ENCODE assay signal across 34 mouse cellular contexts in the genomic region with DNA sequence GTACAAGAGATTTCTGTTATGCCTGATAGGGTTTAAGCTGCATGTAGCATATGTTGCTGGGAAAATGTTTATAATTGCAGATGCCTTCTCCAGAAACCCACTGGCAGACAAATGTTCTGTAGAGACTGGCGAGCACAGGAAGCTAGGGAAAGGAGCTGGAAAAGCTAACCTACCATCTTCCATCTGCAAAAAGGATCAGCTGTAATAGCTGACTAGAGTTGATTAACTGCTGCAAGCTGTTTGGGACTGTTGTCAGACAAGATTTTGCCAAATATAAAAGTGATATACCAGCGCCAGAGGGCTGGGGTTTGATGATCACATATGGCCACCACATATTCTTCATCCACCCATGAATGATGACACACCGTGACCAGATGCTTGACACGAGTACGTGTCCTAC. TPM values are rescaled to one million over a fixed set of nuclear protein-coding genes. Genes with fewer than 3 reads are reported as not detected.
DNase-seq lines count a peak whose midpoint lies in the region; ATAC-seq lines count a peak whose summit lies in the region.
"Had no signal": no experiment of that assay in that cellular context is flagged by ENCODE, and none has a peak within 500 bp of the region (broad histone marks: within the 10 kb centered on the region; RNA-seq: fewer than 3 reads in every experiment).

No protein-coding gene starts in this region.

- H3K36me3 ChIP-seq in forebrain, embryonic 13.5 days (ENCODE audit: poor library complexity, severe bottlenecking) = no peaks in the 10 kb centered on the region
- no peaks in the 10 kb centered on the region for H3K36me3 ChIP-seq in forebrain, embryonic 11.5 days (ENCODE audit: control insufficient read depth, insufficient read depth, low read length)
- H3K36me3 ChIP-seq in neural tube, embryonic 13.5 days = no peaks in the 10 kb centered on the region
- H3K36me3 ChIP-seq: G1E; heart, embryonic 13.5 days; intestine, embryonic 15.5 days; limb, embryonic 13.5 days; liver, embryonic 13.5 days; midbrain, embryonic 13.5 days had no signal

- peak; percentile 68; the same call in 1 of the 2 replicates for ATAC-seq in forebrain, embryonic 13.5 days
- ATAC-seq in forebrain, embryonic 11.5 days (replicated peaks; ENCODE audit: low FRiP score) = no peak
- peak; percentile 32; the same call in 1 of the 2 replicates for ATAC-seq in neural tube, embryonic 13.5 days (ENCODE audit: low read depth)
- ATAC-seq: intestine, embryonic 15.5 days; midbrain, embryonic 13.5 days; Patski had no signal

- H3K9ac ChIP-seq in forebrain, embryonic 13.5 days = no peak overlapping the region
- no peak overlapping the region for H3K9ac ChIP-seq in forebrain, embryonic 11.5 days (ENCODE audit: low read length)
- H3K9ac ChIP-seq in neural tube, embryonic 13.5 days = no peak overlapping the region
- H3K9ac ChIP-seq: heart, embryonic 13.5 days; hindbrain, embryonic 14.5 days; intestine, embryonic 15.5 days; limb, embryonic 13.5 days; liver, embryonic 13.5 days; midbrain, embryonic 13.5 days had no signal

- H3K4me3 ChIP-seq in forebrain, embryonic 13.5 days = no peak overlapping the region
- no peak overlapping the region for H3K4me3 ChIP-seq in forebrain, embryonic 11.5 days (ENCODE audit: low read depth, low read length)
- no peak overlapping the region for H3K4me3 ChIP-seq in neural tube, embryonic 13.5 days
- H3K4me3 ChIP-seq: heart, adult 2 months; heart, embryonic 13.5 days; intestine, embryonic 15.5 days; layer of hippocampus, adult 2 months; limb, embryonic 13.5 days; liver, embryonic 13.5 days; midbrain, embryonic 13.5 days had no signal

- H3K27me3 ChIP-seq in forebrain, embryonic 13.5 days = no peaks in the 10 kb centered on the region
- H3K27me3 ChIP-seq in forebrain, embryonic 11.5 days (ENCODE audit: control insufficient read depth, insufficient read depth, low read length) = no peaks in the 10 kb centered on the region
- H3K27me3 ChIP-seq in neural tube, embryonic 13.5 days = no peaks in the 10 kb centered on the region
- H3K27me3 ChIP-seq: CH12.LX; heart, embryonic 13.5 days; intestine, embryonic 15.5 days; limb, embryonic 13.5 days; liver, embryonic 13.5 days; midbrain, embryonic 13.5 days had no signal

- DNase-seq in forebrain, embryonic 11.5 days (ENCODE audit: low spot score) = no peak
- peak; percentile 4 to 11 for DNase-seq in layer of hippocampus, adult 18-20 months (ENCODE audit: low spot score in 2 of 2)
- DNase-seq in layer of hippocampus, adult 9-10 months (ENCODE audit: low spot score) = no peak
- DNase-seq in neural tube, embryonic 10.5 days (ENCODE audit: extremely low spot score, low spot score) = no peak
- DNase-seq in yolk sac, embryonic 10.5 days (ENCODE audit: low spot score) = peak; percentile 2
- DNase-seq: adrenal gland, postnatal 36 days; B cell, adult 2 months; cerebellum, adult 11 months; gastrocnemius, postnatal 25 days; heart, adult 2 months; kidney, adult 8-10 months; kidney, postnatal 10 days; liver, embryonic 13.5 days; lung, adult 2 months; lung, postnatal 14 days; thymus, adult 2 months; thymus, postnatal 4 days had no signal

- no peaks in the 10 kb centered on the region for H3K9me3 ChIP-seq in forebrain, embryonic 13.5 days (replicated peaks)
- H3K9me3 ChIP-seq in forebrain, embryonic 11.5 days (ENCODE audit: control insufficient read depth, low read length) = no peaks in the 10 kb centered on the region
- H3K9me3 ChIP-seq in neural tube, embryonic 13.5 days = no peaks in the 10 kb centered on the region
- H3K9me3 ChIP-seq: G1E; heart, embryonic 13.5 days; intestine, embryonic 15.5 days; limb, embryonic 13.5 days; liver, embryonic 13.5 days; midbrain, embryonic 13.5 days had no signal

- no peak overlapping the region for H3K27ac ChIP-seq in forebrain, embryonic 13.5 days
- H3K27ac ChIP-seq in forebrain, embryonic 11.5 days (ENCODE audit: low read depth, low read length) = no peak overlapping the region
- H3K27ac ChIP-seq in neural tube, embryonic 13.5 days (replicated peaks) = no peak overlapping the region
- H3K27ac ChIP-seq: heart, adult 2 months; heart, embryonic 13.5 days; hindbrain, embryonic 14.5 days; intestine, embryonic 15.5 days; layer of hippocampus, adult 2 months; limb, embryonic 13.5 days; liver, embryonic 13.5 days; midbrain, embryonic 13.5 days; stomach, postnatal 0 days had no signal

- 80% methylated on average over 5 of the region's 5 CpGs for WGBS in forebrain, embryonic 13.5 days
- WGBS in forebrain, embryonic 11.5 days = 91% methylated on average over 5 of the region's 5 CpGs
- 68% methylated on average over 5 of the region's 5 CpGs for WGBS in neural tube, embryonic 13.5 days

- peaks cover 11% of the 10 kb centered on the region for H3K4me1 ChIP-seq in forebrain, embryonic 13.5 days
- no peaks in the 10 kb centered on the region for H3K4me1 ChIP-seq in forebrain, embryonic 11.5 days (replicated peaks; ENCODE audit: control insufficient read depth, insufficient read depth, low read length)
- no peaks in the 10 kb centered on the region; the same call in 1 of the 2 replicates for H3K4me1 ChIP-seq in neural tube, embryonic 13.5 days (replicated peaks)
- H3K4me1 ChIP-seq: heart, embryonic 13.5 days; intestine, embryonic 15.5 days; limb, embryonic 13.5 days; liver, embryonic 13.5 days had no signal

- H3K4me2 ChIP-seq in forebrain, embryonic 13.5 days = no peak overlapping the region
- no peak overlapping the region for H3K4me2 ChIP-seq in forebrain, embryonic 11.5 days (ENCODE audit: low read depth, low read length, severe bottlenecking)
- H3K4me2 ChIP-seq in neural tube, embryonic 13.5 days = no peak overlapping the region
- H3K4me2 ChIP-seq: heart, embryonic 13.5 days; hindbrain, embryonic 14.5 days; intestine, embryonic 15.5 days; limb, embryonic 13.5 days; liver, embryonic 13.5 days; midbrain, embryonic 13.5 days had no signal

RNA-seq across cellular contexts. Expression of gene Plscr5, which starts 6.8 kb away (rescaled TPM):
- polyA plus RNA-seq in forebrain, embryonic 13.5 days (2015; fragmentation: Nextera tagmentation; extraction: Ambion mirVana) = 0.18 and 0.29 TPM in 2 replicates
- not detected in 2 replicates for polyA plus RNA-seq in forebrain, embryonic 11.5 days (2014; fragmentation: Nextera tagmentation; extraction: Ambion mirVana)
- total RNA-seq in layer of hippocampus, adult 18-20 months (2021) = not detected
- 0.84 and 1.2 TPM in 2 replicates for polyA plus RNA-seq in neural tube, embryonic 13.5 days (2015; fragmentation: Nextera tagmentation; extraction: Ambion mirVana)
- total RNA-seq: adrenal gland, adult 18-20 months; adrenal gland, postnatal 36 days; CH12.LX; G1E; gastrocnemius, postnatal 25 days; heart, adult 2 months; heart, postnatal 25 days; layer of hippocampus, adult 2 months; megakaryocyte, adult 5-6 weeks; neutrophil, adult 5-6 weeks had no signal
- polyA plus RNA-seq: G1E; heart, adult 2 months; heart, embryonic 13.5 days; intestine, embryonic 15.5 days; limb, embryonic 13.5 days; liver, embryonic 13.5 days; lung, adult 2 months; midbrain, embryonic 13.5 days; Patski; small intestine, adult 2 months; stomach, postnatal 0 days had no signal

RNA-seq across cellular contexts. Expression of gene Plscr1, which starts 50.0 kb away (rescaled TPM):
- polyA plus RNA-seq in forebrain, embryonic 13.5 days (2015; fragmentation: Nextera tagmentation; extraction: Ambion mirVana) = 12.5 and 13.4 TPM in 2 replicates
- polyA plus RNA-seq in forebrain, embryonic 11.5 days (2014; fragmentation: Nextera tagmentation; extraction: Ambion mirVana) = 31.5 and 32.4 TPM in 2 replicates
- total RNA-seq in layer of hippocampus, adult 18-20 months (2021) = 1 to 10 TPM; 1.2 to 2.3 TPM
- polyA plus RNA-seq in neural tube, embryonic 13.5 days (2015; fragmentation: Nextera tagmentation; extraction: Ambion mirVana) = 10.6 and 10.9 TPM in 2 replicates

Comparison
In these comparisons a context has a peak if more than half of its experiments do, and no peak if none do; other contexts are left out.
1. DNase-seq: peak in layer of hippocampus, adult 18-20 months (2 of 2) and yolk sac, embryonic 10.5 days (single experiment); none in forebrain, embryonic 11.5 days (single experiment), layer of hippocampus, adult 9-10 months (single experiment) and neural tube, embryonic 10.5 days (single experiment).